Mouse (Mus musculus) G1E (cell line): Measurements from ENCODE around the gene Hcrtr1. TPM values are rescaled to one million over a fixed set of nuclear protein-coding genes. Genes with fewer than 3 reads are reported as not detected.

ENCODE experiments used
- ATAC-seq: 2 replicates; pipeline ENCODE4 v1.8.0; 2016; ENCODE audit warnings: mild to moderate bottlenecking; ENCODE audit not compliant: insufficient number of reproducible peaks, poor library complexity, low FRiP score, severe bottlenecking; ENCODE audit errors: extremely low read depth
- DNase-seq: peaks from one replicate; pipeline ENCODE4 v3.0.0; 2012; ENCODE audit warnings: low spot score
- H3K27me3 ChIP-seq: 2 replicates; pipeline ENCODE4 v1.6.1; 2012; ENCODE audit warnings: mild to moderate bottlenecking, low read length, inconsistent platforms; ENCODE audit not compliant: insufficient read depth
- H3K36me3 ChIP-seq: replicated peaks from 2 replicates; pipeline ENCODE3; 2012; ENCODE audit warnings: mild to moderate bottlenecking, inconsistent platforms
- H3K4me1 ChIP-seq: 2 replicates; pipeline ENCODE4 v1.6.1; 2012; ENCODE audit warnings: low read depth, low read length, inconsistent platforms, mixed read lengths; ENCODE audit not compliant: insufficient read depth
- H3K4me3 ChIP-seq: 2 replicates; pipeline ENCODE4 v1.5.1; 2012; ENCODE audit warnings: low read depth, mild to moderate bottlenecking, inconsistent platforms, low read length, moderate library complexity, mixed read lengths
- H3K9me3 ChIP-seq: replicated peaks from 2 replicates; pipeline ENCODE4 v1.6.1; 2012; ENCODE audit warnings: inconsistent platforms
- CTCF ChIP-seq: IDR thresholded peaks from 2 replicates; pipeline ENCODE4 v1.5.1; 2012; ENCODE audit warnings: low read depth, low read length, inconsistent platforms, mixed read lengths
- GATA1 ChIP-seq: IDR thresholded peaks from 2 replicates; pipeline ENCODE4 v1.6.1; 2012; ENCODE audit warnings: borderline replicate concordance, low read length, inconsistent platforms, mixed read lengths
- GATA2 ChIP-seq: IDR thresholded peaks from 2 replicates; pipeline ENCODE4 v1.6.1; 2012; ENCODE audit warnings: low read depth, low read length, inconsistent platforms, borderline replicate concordance
- POLR2AphosphoS5 ChIP-seq: IDR thresholded peaks from 2 replicates; pipeline ENCODE4 v1.6.1; 2012; ENCODE audit warnings: low read depth, low read length, inconsistent platforms; ENCODE audit not compliant: insufficient replicate concordance
- TAL1 ChIP-seq: conservative IDR thresholded peaks from 2 replicates; pipeline ENCODE4 v1.6.1; 2012; ENCODE audit warnings: low read depth, low read length, inconsistent platforms, mixed read lengths
- polyA plus RNA-seq: library from polyadenylated mRNA; stranded (reverse); fragments of >175 nt; gene quantifications from 2 replicates; pipeline ENCODE4 v1.2.3, GENCODE M21; 2012
- total RNA-seq, 2 experiments: library from RNA; stranded (forward) in 1 of 2; stranded (reverse) in 1 of 2; fragments of 200-1000 nt in 1 of 2; fragments of >200 nt in 1 of 2; fragmentation: Nextera tagmentation in 1 of 2; gene quantifications; 2 replicates each; pipeline ENCODE4 v1.2.3; 2014 to 2017

Hcrtr1 gene
- total and polyA plus RNA-seq, 3 experiments: not detected

DNA sequence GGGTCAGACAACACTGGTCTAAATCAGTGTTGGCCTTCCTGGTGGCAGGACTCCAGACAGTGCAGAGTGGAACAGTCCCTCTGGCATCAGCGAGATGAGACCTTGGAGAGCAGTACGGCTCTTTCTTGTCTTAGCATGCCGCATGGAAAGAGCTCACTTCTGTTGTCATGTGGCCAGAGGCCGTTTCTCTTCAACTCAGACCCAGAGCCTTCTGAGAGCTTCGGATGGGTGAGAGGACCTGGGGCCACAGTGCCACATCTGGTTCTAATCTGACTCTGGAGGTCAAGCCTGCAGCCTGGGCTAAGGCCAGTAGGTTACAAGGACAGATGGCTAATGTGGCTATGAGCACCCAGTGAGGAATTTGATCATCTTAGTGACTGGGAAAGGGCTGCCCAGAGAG lies 13.2 kb downstream of the Hcrtr1 start:
- Histone ChIP-seq H3K9me3 (no peaks in the 10 kb centered on the region), H3K27me3 (no peaks in the 10 kb centered on the region), H3K4me1 (peaks cover 67% of the 10 kb centered on the region), H3K4me3 (no peak overlapping the region), H3K36me3 (peaks cover 81% of the 10 kb centered on the region)
- DNase-seq (no peak), ATAC-seq (no peak)
- TF ChIP-seq CTCF (no peak), POLR2AphosphoS5 (no peak), GATA1 (no peak), GATA2 (no peak), TAL1 (no peak)

GRCm38 (mm10) chr4:130125164-130125563 lies 14.0 kb downstream of the Hcrtr1 start:
- Histone ChIP-seq H3K4me1 (peaks cover 63% of the 10 kb centered on the region), H3K9me3 (no peaks in the 10 kb centered on the region), H3K36me3 (peaks cover 88% of the 10 kb centered on the region), H3K27me3 (no peaks in the 10 kb centered on the region), H3K4me3 (no peak overlapping the region)
- ATAC-seq: no peak
- no peak for TF ChIP-seq TAL1
- no peak for TF ChIP-seq CTCF
- TF ChIP-seq GATA1: no peak
- TF ChIP-seq GATA2: no peak
- TF ChIP-seq POLR2AphosphoS5: no peak
- DNase-seq: no peak

DNA sequence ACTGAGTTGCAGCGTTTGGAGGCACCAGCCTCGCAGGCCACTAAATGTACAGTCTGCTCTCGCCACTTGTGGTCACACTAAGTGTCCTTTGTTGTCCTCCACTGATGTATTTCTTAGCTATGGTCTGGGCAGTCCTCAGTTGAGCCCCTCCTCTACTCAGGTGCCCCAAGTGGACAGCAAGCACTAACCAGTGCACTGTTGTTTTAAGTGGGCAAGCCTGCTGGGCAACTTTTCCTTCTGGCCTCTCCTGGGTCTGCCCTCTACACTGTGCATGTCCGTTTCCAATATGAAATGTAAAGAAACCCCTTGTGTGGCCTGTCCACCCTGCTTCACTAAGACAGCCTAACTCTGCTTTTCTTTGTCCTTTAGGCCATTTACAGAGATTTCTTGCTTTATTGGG lies 15.0 kb downstream of the Hcrtr1 start:
- Histone ChIP-seq H3K9me3 (no peaks in the 10 kb centered on the region), H3K36me3 (peaks cover 86% of the 10 kb centered on the region), H3K4me1 (peaks cover 52% of the 10 kb centered on the region), H3K4me3 (no peak overlapping the region), H3K27me3 (no peaks in the 10 kb centered on the region)
- ATAC-seq (no peak), DNase-seq (no peak)
- TF ChIP-seq CTCF (no peak), GATA2 (no peak), GATA1 (no peak), TAL1 (no peak), POLR2AphosphoS5 (no peak)

GRCm38 (mm10) chr4:130123020-130123419 lies 16.1 kb downstream of the Hcrtr1 start:
- DNase-seq (no peak), ATAC-seq (no peak)
- TF ChIP-seq TAL1 (no peak), POLR2AphosphoS5 (no peak), CTCF (no peak), GATA2 (no peak), GATA1 (no peak)
- H3K4me1 ChIP-seq: peaks cover 42% of the 10 kb centered on the region
- H3K27me3 ChIP-seq: no peaks in the 10 kb centered on the region
- 0 out of 2 replicates have a peak, but pooled peaks cover under 1% of the 10 kb centered on the region for H3K9me3 ChIP-seq
- H3K4me3 ChIP-seq: no peak overlapping the region
- peaks cover 89% of the 10 kb centered on the region for H3K36me3 ChIP-seq

GRCm38 (mm10) chr4:130121560-130121959 lies 17.6 kb downstream of the Hcrtr1 start:
- peaks cover 7% of the 10 kb centered on the region for H3K9me3 ChIP-seq
- no peaks in the 10 kb centered on the region for H3K27me3 ChIP-seq
- TF ChIP-seq CTCF (no peak), POLR2AphosphoS5 (no peak), GATA2 (no peak), GATA1 (no peak), TAL1 (no peak)
- no peak for ATAC-seq
- no peak overlapping the region for H3K4me3 ChIP-seq
- no peak for DNase-seq
- peaks cover 88% of the 10 kb centered on the region for H3K36me3 ChIP-seq
- H3K4me1 ChIP-seq: peaks cover 27% of the 10 kb centered on the region

DNA sequence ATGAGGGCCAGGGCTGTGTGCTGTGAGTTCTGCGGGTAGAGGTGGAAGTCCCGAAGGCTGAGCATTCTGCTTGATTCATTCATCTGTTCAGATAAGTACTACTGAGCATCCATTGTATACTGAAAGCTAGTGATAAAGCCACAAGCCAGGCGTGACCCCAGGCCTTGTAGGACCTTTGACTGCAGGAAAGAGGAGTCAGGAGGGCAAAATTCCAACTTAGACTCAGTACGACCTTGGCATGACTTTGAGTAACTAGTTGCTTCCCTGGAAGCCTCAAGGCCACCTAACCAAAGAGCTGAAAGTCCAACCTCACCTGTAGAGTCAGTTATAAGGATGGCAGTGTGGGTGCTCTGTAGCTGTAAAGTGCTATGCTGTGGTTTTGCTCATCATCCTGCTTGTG lies 18.4 kb downstream of the Hcrtr1 start:
- no peak for TF ChIP-seq POLR2AphosphoS5
- no peak for TF ChIP-seq TAL1
- TF ChIP-seq CTCF: no peak
- no peak for TF ChIP-seq GATA1
- TF ChIP-seq GATA2: no peak
- peaks cover 9% of the 10 kb centered on the region for H3K9me3 ChIP-seq
- no peak for ATAC-seq
- peaks cover 21% of the 10 kb centered on the region for H3K4me1 ChIP-seq
- no peak overlapping the region for H3K4me3 ChIP-seq
- no peaks in the 10 kb centered on the region for H3K27me3 ChIP-seq
- peaks cover 88% of the 10 kb centered on the region for H3K36me3 ChIP-seq
- DNase-seq: no peak
